Mouse (Mus musculus): ENCODE measurements around the gene Fbxw5.

The Fbxw5 gene

DNA sequence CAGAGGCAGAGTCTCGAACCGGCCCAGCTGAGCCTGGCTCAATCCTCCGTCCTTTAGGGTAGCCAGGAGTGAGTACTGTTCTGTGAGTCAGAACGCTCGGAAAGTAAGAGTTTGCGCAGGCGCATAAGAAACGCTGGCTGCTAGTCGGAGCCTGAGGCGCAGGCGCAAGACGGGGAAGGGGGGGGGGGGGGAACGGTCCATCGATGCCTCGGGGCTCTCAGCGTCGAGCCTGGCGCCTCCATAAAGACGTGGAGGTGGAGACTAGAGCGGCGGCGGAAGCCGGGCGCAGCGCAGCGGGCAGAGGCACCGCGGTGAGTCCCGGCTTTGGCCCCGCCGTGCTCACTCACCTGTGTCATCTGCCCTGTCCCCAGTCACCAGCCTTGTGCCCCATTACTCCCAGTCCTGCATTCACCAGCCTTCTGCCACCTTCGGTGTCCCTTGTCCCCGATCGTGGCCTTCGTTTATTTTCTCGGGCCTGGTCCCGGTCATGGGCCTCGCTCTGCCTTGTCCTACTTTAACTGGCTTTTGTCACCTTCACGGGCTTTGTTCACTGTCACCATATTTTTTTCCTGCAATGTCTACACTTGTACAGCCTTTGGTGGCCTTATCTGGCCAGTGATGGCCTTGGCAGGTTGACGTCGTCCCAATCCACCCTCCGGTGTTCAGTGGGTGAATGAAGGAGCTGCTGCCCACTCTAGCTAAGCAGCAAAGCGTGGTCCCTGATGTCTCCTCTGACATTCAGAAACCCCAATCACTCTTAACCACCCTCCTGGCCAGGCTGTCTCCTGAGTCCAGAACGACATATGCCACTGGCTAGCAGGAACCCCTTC lies at the start of gene Fbxw5:
Gene Fbxw5, plus strand, starts transcription at position 175 of the 830 bp plus-strand sequence.
- in situ Hi-C loops (cut with MboI, MseI), result no loop called here

DNA sequence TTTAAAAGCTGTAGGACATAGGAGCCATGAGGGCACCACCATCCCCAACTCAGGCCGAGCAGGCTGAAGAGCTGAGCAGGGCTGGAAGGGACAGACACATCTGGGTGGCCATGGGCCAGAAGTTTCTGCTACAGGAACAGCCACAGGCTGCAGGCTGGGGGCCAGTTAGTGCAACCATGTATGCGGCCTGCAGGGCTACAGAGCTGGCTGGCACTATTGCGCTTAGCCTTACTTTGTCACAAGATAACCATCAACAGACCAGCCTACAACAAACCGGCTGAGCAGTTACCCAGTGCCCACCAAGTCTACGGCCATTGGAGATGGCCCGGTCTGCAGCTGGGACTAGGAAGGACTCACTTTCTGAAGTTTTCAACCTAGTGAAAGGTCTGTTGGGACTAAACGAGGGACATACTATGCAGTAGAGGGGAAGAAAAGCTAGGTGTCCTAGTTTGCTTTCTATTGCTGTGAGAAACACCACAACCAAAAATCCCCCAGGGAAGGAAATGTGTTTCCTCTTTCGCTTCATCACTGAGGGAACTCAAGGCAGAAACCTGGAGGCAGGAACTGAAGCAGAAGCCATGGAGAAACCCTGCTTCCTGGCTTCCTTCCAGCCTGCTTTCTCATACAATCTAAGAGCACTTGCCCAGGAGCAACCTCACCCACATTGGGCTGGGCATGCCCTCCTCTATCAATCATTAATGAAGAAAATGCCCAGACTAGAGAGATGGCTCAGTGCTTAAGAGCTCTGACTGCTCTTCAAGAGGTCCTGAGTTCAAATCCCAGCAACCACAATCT lies 49.5 kb upstream of the Fbxw5 start:
- in situ Hi-C loops (cut with MboI, MseI), result no loop called here

DNA sequence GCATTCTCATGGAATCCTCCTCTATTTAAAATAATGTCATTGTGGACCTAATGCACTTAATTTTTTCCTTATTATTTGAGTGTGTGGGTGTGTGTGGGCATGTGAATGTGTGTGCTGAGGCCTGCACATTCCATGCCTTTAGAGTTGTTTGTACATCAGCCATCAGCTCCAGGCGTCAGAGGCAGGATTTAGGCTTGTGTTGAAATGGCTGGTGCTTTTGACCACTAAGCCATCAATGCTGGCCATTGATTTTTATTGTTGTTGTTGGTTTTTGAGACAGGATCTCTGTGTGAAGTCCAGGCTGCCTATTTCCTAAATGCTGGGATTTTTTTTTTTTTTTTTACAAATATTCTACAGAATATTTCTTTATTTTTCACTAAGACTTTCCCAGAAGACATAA lies 47.6 kb upstream of the Fbxw5 start:
- in situ Hi-C loops (cut with MboI, MseI), result no loop called here

DNA sequence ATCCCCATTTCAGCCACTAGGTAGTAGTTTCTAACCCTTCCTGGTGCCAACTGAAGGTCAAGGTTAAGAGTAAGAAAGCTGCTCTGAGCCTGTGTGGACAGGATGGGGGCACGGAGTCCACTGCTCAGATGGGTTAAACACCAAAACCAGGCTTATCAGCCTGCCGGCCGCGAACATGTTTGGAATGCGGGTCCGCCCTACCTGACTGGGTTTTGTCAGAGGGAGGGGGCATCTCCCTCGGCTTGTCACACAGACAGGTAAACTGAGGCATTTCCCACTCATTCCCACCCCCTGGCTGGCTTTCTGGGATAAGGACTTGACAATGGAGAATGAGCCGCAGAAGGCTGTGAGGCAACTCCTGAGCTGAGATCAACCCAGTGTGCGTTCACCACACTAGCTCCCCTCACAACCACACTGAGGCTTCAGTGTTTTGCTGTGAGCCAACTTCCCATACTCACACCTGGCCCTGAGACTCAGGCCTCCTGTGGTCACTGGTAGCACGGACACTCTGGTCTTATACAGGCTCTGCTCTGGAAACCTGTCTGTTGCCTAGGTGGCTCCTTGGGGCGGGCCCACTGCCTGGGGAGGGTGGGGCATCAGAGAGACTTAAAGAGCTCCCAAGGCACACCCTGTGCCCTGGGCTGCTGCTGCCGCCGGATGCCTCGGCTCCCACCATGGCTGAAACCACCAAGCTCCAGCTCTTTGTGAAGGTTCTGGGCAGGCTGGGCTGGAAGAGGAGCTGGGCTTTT lies 44.2 kb upstream of the Fbxw5 start, which contains the start of gene Clic3:
Gene Clic3, plus strand, starts transcription at position 634 of the 749 bp plus-strand sequence.
- in situ Hi-C loops (cut with MboI, MseI), result no loop called here

DNA sequence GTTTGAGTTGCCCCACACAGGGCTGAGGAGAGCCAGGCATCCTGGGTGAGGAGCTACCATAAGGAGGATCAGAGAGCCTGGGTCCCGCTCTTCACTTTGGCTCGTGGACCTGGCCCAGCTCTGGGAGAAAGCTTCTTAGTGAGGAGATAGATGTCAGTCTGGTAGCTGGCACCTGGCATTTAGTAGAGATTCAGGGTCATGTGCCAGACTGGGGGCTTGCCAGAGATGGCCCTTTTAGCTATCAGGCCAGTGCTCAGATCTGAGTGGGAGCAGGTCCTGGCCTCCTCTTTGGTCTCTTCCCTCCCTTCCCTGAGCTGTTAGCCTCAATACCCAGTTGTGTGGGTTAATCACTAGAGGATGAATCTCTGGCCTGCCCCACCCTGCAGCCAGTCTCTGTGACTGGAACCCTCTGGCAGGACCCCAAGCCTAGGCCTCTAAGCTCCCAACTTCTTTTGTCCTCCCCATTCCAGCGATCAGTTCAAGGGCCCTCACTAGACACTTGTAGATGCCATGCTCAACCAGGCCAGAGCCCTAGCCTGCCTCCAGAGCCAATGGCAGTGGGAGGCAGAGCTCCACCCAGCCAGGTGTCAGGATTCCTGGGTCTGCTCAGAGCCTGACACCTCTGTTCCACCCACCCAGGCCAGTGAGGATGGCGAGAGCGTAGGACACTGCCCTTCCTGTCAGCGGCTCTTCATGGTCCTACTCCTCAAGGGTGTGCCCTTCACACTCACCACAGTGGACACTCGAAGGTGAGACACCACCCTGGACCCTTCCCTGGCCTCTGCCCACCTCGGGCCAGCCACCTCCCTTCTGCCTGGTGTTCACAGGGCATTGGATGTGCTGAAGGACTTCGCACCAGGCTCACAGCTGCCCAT lies 43.3 kb upstream of the Fbxw5 start:
- in situ Hi-C loops (cut with MboI, MseI), result no loop called here

DNA sequence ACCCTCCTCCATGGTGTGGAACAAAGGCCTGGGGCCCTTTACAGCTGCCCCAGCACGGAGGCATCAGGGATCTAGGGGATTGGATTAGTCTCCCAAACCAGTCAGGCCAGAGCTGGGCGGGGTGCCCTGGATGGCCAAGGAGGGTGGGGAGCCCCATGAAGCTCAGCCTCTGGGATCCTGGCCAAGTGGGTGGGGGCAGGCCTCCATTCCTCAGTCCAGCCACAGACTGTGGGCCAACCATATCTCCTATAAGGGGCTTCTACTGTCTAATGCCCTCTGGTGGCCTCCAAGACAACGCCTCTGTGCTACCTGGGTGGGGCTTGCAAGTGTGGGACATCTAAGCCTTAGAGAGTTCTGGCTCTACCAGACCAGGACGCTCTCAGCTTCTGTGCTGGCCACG lies 41.6 kb upstream of the Fbxw5 start:
- in situ Hi-C loops (cut with MboI, MseI), result no loop called here

DNA sequence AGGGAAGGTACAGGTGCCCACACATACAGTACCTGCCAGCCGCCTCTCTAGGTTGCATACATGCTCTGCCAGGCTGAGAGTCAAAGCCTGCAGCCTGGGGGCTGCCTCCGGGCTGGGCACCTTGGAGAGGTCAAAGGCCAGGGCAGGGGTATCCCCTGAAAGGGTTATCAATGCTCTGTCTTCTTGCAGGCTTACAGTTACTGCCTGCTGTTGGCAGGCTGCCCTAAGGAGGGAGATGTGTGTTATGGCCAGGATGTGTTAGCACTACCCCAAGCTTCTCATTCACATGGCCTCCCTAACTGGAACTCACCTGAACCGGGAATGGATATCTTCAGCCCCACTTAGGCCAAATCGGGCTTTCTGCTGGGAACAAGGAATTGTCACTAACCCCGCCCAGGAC lies 40.4 kb upstream of the Fbxw5 start:
- in situ Hi-C loops (cut with MboI, MseI), result no loop called here

DNA sequence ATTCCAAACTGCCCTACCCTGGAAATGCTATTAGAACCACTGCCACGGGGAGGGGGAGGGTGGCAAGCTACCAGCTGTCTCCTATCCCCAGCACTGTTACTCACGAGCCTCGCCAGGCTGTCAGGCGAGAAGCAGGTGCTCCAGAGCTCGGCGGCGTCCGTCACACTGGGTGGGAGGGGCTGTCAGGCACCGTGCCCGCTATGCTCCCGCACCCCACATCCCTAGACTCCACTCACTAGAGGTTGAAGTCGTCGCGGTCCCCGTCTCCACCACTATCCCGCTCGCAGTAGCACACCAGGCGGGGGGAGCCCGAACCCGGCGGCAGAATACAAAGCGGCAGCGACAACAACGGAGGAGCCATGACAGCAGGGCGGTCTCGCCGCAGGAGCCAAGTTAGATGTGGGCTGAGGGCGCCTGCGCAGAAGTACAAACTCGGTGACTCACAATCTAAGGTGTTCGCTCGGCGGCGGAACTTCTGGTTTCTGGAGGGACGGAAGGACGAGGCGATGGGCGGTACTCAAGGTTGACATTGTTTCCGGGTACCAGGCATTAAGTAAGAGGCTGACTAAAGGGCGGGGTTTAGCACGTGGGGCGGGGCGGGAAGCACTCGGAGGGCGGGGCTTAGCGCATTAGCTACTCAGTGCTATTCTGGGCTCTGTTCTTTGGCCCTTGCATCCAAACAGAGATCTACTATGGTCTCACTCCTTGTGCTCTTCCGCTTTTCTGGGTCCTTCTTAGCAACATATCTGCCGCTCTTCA lies 39.8 kb upstream of the Fbxw5 start, which contains the start of gene Paxx:
Gene Paxx, minus strand, starts transcription at position 544 of the 759 bp plus-strand sequence.
- in situ Hi-C loops (cut with MboI, MseI), result no loop called here

DNA sequence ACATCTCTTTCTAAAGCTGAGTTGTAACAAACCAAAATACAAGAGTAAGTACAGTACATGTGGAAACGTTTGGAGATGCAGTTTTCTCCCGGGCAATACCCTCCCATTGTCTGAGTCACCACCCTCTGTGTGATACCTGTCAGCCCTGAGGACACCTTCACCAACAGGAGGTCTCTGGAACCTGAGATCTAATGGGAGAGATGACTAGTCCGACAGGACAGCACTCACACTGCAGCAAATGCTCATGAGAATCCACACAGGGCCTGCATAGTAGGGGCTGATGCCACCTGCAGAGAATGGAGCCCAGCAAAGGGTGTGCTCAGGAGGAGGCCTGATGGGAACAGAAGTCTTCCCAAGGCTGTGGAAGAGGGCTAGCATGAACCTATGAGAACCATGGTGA lies 39.1 kb upstream of the Fbxw5 start:
- in situ Hi-C loops (cut with MboI, MseI), result no loop called here

DNA sequence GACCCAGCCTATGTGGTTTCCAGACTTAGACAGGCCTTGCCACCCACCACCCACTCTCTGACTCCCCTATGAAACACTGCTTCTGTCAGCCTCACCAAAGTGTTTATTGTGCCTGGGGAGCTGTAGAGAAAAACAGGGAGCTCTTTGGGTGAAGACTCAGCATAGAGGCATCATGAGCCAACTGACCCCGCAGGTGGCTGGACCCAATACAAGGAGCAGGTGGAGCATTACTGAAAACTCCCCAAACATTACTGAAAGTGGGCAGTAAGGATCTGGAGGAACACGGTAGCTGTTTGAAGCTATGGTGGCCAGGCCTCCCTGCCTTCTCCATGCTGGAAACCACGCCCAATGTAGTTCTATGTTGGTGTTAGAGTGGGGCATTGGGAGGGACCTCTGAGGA lies 36.9 kb upstream of the Fbxw5 start:
- in situ Hi-C loops (cut with MboI, MseI), result no loop called here

DNA sequence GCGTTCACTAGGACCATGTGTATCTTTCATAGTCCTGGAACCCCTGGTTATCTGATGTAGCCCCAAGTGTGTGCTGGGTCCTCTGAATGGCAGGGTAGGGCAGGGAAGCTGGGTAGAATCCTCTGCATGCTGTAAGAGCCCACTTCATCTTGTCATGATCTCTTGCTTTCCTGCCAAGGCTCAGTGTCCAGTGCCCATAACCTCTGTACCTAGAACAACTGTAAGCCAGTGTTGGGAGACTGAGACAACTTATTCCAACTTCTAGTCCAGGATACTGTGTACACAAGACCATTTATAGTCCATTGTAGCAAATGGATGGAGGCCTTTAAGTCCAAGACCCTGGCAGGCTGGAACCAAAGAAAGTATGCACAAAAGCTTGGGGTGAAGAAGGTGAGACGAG lies 35.3 kb upstream of the Fbxw5 start:
- in situ Hi-C loops (cut with MboI, MseI), result no loop called here

DNA sequence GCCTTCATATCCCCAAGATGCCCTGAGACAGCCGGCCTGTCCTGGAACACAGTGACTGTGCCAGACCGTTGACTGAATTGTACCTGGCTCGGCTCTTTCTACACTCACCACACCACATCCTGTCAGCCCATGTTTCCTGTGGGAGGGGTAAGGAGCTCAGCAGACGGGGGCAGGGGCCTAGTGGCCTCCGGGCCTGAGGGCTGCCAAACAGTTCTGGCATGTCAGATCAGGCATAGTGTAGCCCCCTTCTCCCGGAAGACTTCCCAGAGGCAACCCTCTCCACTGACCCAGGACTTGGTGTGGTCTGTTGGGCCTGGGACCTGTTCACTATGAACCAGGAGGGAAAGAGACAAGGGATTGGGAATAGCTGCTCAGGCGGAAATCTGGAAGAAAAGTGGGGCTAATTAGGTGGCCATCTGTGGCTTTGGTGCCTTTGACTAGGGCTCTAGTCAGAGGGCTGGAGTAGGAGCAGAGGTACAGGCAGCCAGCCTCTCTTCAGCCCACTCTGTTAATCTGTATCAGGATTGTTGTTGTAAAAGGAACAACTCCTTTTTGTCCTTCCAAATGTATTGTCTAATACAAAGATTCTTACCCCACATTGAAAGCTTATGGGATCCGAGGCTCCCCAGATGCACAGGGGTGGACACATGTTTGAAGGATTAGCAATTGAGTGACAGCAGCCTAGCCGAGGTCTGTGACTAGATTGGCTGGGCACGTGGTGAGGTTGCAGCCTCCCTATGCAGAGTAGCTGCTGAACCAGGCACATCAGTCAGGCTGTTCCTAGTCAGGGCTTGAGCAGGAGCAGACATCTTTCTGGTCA lies 34.5 kb upstream of the Fbxw5 start:
- in situ Hi-C loops (cut with MboI, MseI), result no loop called here

DNA sequence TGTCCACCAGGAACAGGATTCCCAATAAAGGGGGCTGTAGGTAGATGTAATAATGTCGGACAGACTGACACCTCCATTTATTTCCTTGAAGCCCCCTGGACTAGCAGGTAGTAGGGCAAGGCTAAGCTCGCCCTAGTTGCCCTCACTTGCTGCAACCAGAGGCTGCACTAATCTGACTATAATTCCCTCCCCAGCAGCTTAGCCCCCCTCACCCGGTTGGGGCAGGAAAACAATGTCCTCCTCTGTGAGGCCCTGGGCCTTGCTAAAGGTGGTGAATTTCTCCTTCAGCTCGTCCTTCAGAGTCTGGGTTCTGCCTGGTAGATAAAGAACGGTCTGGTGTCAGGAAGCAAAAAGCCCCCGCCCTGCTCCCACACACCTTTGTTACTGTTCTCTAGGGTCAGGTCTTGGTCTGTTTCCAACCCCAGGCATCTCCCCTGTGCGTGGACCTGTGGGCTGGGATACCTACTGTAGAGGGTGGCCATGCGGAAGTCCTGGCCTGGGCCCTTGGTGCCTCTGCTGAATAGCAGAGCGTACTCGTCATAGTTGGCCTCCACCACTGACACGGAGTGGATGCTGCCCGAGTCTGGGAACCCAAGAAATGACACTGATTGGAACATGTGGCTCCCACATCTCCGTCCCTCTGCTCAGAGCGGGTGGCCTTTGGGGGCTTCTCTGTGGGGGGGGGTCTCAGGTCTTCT lies 32.8 kb upstream of the Fbxw5 start:
- in situ Hi-C loops (cut with MboI, MseI), result no loop called here

DNA sequence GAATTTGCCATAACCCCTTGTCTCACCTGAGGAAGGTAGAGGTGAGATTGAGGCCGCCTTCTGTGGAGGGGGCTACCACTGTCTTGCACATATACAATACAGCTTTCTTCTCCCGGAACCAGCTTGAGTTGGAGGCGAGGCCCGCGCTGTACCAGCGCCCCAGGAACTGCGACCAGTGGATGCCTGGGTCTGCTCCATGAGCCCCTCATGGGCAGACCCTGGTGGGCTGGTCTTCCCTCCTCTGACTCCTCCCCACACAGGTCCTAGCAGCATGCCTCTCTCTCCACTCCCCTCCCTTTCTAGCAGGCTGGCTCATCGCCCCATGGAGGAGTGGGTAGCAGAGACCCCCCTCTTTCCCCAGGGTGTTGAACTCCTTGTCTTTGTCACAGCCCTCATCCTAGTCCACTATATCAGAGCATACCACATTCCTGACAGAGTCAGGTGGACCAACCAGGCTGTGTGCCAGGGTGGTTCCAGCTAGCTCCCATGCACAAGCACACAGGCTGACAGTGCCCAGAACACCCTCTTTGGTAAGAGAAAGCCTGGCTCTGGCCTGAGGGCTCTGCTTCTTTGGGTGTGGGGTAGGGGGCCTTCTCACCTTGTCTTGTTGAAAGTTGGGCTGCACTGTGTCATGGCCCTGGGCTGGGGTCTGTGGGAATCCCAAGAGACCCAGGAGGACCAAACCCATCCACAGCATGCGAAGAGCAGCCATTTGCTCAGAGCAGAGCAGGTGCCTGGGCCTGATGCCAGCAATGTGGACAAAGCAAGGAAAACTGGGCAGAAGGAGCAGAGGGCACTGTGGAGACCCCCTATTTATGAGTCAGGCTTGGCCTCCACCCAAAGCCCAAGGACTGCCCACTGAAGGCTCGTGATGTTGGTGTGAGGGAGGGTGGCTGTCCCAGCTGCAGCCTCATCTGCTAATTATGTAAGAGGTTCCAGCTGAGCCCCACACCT lies 31.3 kb upstream of the Fbxw5 start:
- in situ Hi-C loops (cut with MboI, MseI), result no loop called here

DNA sequence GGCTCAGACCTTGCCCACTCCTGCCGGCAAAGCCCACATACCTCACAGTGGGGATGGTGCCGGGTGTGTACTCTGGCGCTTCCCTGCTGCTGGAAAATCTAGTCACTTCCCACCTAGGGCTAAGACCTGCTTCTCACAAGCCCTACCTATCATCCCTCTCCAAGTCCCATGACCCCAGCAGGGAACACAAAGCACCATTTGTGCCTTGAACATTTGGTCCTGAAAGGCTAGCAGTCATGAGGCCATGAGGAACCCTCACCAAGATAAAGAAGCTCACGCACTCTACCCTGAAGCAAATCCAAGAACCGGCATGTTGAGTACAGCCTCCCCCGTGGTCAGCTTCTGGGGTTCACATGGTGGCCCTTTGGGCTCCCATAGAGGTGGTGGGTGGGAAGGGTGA lies 30.6 kb upstream of the Fbxw5 start, which contains the start of gene Ptgds:
Gene Ptgds, minus strand, starts transcription at position 78 of the 400 bp plus-strand sequence.
- in situ Hi-C loops (cut with MboI, MseI), result no loop called here

DNA sequence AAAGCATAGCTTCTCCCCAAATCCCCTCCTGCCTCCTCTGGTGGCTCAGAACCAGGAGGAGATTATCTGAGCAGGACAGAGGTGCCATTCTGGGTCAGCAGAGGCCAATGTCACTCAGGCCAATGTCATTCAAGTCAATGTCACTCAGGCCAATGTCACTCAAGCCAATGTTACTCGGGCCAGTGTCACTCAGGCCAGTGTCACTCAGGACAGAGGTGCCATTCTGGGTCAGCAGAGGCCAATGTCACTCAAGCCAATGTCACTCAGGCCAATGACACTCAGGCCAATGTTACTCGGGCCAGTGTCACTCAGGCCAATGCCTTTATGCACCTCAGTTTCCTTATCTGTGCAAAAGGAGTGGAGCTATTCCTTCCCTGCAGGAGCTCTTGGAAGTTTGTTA lies 28.0 kb upstream of the Fbxw5 start:
- in situ Hi-C loops (cut with MboI, MseI), result no loop called here

DNA sequence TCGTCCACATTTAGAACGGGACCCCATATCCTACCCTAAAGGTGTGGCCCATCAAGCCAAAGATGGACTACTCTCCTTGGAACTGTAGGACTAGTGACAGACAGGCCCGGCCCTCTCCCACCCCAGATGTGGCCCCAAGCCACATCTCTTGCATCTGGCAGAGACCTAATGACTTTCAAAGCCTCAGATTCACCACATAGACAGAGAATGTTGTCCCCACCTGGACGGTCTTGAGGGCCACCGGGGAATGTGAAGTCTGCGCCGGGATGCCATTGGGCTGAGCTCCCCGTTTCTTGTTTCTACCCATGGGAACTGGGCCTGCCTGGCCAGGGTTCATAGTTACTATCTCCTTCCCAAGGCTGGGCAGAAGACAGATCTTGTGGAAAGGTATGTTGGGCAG lies 23.0 kb upstream of the Fbxw5 start:
- in situ Hi-C loops (cut with MboI, MseI), result loop anchor here (5.0 kb wide), 1 partner anchor 45 kb away; no protein-coding TSS in a partner anchor

All from T-helper 1 cell (primary cell).